Mouse (Mus musculus) forebrain, embryonic 11.5 days (tissue): ENCODE data around the gene Kifc5b. TPM values are rescaled to one million over a fixed set of nuclear protein-coding genes. Genes with fewer than 3 reads are reported as not detected.

Source experiments
- ATAC-seq: fragments of 200-750 bp; cut with Nextera tagmentation; replicated peaks from 2 replicates; pipeline ENCODE4 v1.8.0; 2017; ENCODE audit warnings: moderate TSS enrichment; ENCODE audit not compliant: low FRiP score
- DNase-seq: peaks from one replicate; pipeline ENCODE4 v3.0.0-alpha.2; 2017; ENCODE audit warnings: low spot score
- H3K27ac ChIP-seq: fragments of 300-500 bp; sonication (generic); 2 replicates; pipeline ENCODE4 v1.5.1; 2014; ENCODE audit warnings: low read depth, low read length
- H3K27me3 ChIP-seq: fragments of 300-500 bp; sonication (generic); 2 replicates; pipeline ENCODE4 v1.6.1; 2014; ENCODE audit warnings: mild to moderate bottlenecking, low read length, mixed read lengths; ENCODE audit not compliant: control insufficient read depth, insufficient read depth
- H3K36me3 ChIP-seq: fragments of 300-500 bp; sonication (generic); 2 replicates; pipeline ENCODE4 v1.6.1; 2014; ENCODE audit warnings: mild to moderate bottlenecking, low read length, moderate library complexity, mixed read lengths; ENCODE audit not compliant: control insufficient read depth, insufficient read depth
- H3K4me1 ChIP-seq: fragments of 300-500 bp; sonication (generic); replicated peaks from 2 replicates; pipeline ENCODE4 v1.6.1; 2014; ENCODE audit warnings: low read length, mixed read lengths; ENCODE audit not compliant: control insufficient read depth, insufficient read depth
- H3K4me2 ChIP-seq: fragments of 300-500 bp; sonication (generic); 2 replicates; pipeline ENCODE4 v1.6.1; 2014; ENCODE audit warnings: low read depth, mild to moderate bottlenecking, low read length, moderate library complexity, mixed read lengths; ENCODE audit not compliant: severe bottlenecking
- H3K4me3 ChIP-seq: fragments of 300-500 bp; sonication (generic); 2 replicates; pipeline ENCODE4 v1.5.1; 2014; ENCODE audit warnings: low read depth, low read length
- H3K9ac ChIP-seq: fragments of 300-500 bp; sonication (generic); 2 replicates; pipeline ENCODE4 v1.6.1; 2014; ENCODE audit warnings: low read length
- H3K9me3 ChIP-seq: fragments of 300-500 bp; sonication (generic); 2 replicates; pipeline ENCODE4 v1.6.1; 2016; ENCODE audit warnings: low read length, mixed read lengths; ENCODE audit not compliant: control insufficient read depth
- WGBS: fragments of 180-500 bp; shearing (Covaris S2); extraction: QIAGEN DNeasy Blood & Tissue Kit; methylation state at CpG from one replicate; pipeline ENCODE4 v1.1.7; 2014; 5-methylcytosine and 5-hydroxymethylcytosine counted together
- polyA plus RNA-seq: library from polyadenylated mRNA; unstranded; fragments of >200 nt; fragmentation: Nextera tagmentation; extraction: Ambion mirVana; gene quantifications from 2 replicates; pipeline ENCODE4 v1.2.1, GENCODE M21; 2014

Kifc5b gene
- polyA plus RNA-seq, 1 experiment from 2014 or later: 11.3 TPM

DNA sequence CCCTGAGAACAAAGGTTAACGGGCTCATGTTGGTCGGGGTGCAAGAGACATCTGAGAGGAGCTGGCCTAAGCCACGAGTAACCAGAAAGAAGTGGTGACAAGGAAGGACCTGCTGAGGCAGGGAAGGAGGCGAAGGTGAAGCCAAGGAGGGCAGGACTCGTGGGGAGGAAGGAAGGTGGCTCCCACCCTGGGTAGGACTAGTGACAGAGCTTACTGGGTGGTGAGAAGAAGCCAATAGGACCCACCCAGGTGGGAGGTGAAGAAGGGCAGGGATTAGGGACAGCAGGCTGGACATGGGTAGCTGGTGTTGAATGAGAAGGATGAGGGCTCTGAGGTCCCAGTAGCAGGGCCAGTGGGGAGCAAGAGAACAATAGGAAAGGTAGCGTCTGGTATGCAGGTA, 36.3 kb downstream of the Kifc5b start:
- DNase-seq (no peak), ATAC-seq (no peak)
- Histone ChIP-seq H3K4me2 (peak overlapping the region; percentile 65), H3K27me3 (no peaks in the 10 kb centered on the region), H3K27ac (no peak overlapping the region), H3K9ac (peak overlapping the region; percentile 68), H3K4me3 (peak overlapping the region; percentile 38), H3K4me1 (peaks cover 39% of the 10 kb centered on the region), H3K36me3 (peaks cover 19% of the 10 kb centered on the region; the same call in 1 of the 2 replicates), H3K9me3 (no peaks in the 10 kb centered on the region)
- WGBS: 20% methylated on average over 6 of the region's 6 CpGs

DNA sequence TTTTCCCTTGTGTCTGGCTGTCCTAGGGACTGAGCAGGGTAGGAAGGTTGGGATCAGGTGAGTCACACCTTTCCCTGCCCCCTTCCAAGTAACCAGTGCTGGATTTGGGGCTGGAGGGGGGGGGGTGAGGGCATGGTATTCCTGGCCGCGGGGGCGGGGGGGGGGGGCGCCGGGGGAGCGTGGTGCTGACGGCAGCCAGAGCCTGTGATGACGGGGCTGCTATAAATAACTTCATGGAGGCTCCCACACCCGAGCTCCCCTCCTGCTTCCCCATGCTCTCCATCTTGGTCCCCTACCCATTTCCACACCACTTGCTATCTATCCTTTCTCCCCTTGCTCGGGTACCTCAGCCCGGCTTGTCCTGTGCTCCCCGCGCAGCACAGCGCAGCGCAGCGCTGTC, 36.8 kb downstream of the Kifc5b start:
- no peaks in the 10 kb centered on the region for H3K27me3 ChIP-seq
- H3K4me2 ChIP-seq: peak overlapping the region; percentile 65
- 23% methylated on average over 11 of the region's 16 CpGs for whole genome bisulfite sequencing
- H3K36me3 ChIP-seq: peaks cover 19% of the 10 kb centered on the region; the same call in 1 of the 2 replicates
- H3K9ac ChIP-seq: peak overlapping the region; percentile 68; the same call in 1 of the 2 replicates
- H3K27ac ChIP-seq: no peak overlapping the region
- DNase-seq (no peak), ATAC-seq (no peak)
- H3K9me3 ChIP-seq: no peaks in the 10 kb centered on the region
- peak overlapping the region; percentile 15; the same call in 1 of the 2 replicates for H3K4me3 ChIP-seq
- peaks cover 39% of the 10 kb centered on the region for H3K4me1 ChIP-seq

- no peak for ATAC-seq
- H3K27me3 ChIP-seq: no peaks in the 10 kb centered on the region
- DNase-seq: no peak
- H3K4me1 ChIP-seq: peaks cover 19% of the 10 kb centered on the region
- H3K4me2 ChIP-seq: no peak overlapping the region
- 86% methylated on average over 5 of the region's 5 CpGs for WGBS
- H3K36me3 ChIP-seq: peaks cover 27% of the 10 kb centered on the region; the same call in 1 of the 2 replicates
- no peaks in the 10 kb centered on the region for H3K9me3 ChIP-seq
- no peak overlapping the region for H3K27ac ChIP-seq
- no peak overlapping the region for H3K9ac ChIP-seq
- no peak overlapping the region for H3K4me3 ChIP-seq
Measured at GRCm38 (mm10) chr17:26956309-26956708, 39.4 kb downstream of the Kifc5b start.

DNA sequence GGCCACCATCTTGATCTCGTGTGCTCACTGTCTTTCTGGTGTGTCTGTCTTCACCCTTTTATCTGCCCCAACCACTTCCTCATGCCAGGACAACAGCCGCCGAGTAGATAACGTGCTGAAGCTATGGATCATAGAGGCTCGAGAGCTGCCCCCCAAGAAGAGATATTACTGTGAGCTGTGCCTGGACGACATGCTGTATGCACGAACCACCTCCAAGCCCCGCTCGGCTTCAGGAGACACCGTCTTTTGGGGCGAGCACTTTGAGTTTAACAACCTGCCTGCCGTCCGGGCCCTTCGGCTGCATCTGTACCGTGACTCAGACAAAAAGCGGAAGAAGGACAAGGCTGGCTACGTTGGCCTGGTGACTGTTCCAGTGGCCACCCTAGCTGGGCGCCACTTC, 40.0 kb downstream of the Kifc5b start:
- Histone ChIP-seq H3K27me3 (no peaks in the 10 kb centered on the region), H3K36me3 (peaks cover 30% of the 10 kb centered on the region; the same call in 1 of the 2 replicates), H3K9me3 (no peaks in the 10 kb centered on the region), H3K4me3 (no peak overlapping the region), H3K4me2 (no peak overlapping the region), H3K9ac (no peak overlapping the region), H3K27ac (no peak overlapping the region), H3K4me1 (peaks cover 17% of the 10 kb centered on the region)
- DNase-seq: no peak
- ATAC-seq: no peak
- 92% methylated on average over 18 of the region's 18 CpGs for WGBS

DNA sequence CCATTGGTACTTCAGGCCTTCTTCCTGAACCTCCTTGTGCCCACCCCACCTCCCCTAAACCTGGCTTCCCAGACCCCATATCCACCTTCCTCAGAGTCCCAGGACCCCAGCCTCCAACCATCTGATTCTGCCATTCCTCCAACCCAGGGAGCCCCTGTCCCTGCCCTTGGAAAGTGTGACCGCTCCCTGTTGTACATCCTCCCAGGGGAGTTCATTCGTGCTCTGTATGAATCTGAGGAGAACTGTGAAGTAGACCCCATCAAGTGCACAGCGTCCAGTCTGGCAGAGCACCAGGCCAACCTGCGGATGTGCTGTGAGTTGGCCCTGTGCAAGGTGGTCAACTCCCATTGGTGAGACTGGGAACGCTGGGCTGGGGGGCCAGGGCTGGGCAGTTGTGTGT, 41.0 kb downstream of the Kifc5b start:
- no peak overlapping the region for H3K4me3 ChIP-seq
- ATAC-seq: no peak
- H3K4me2 ChIP-seq: no peak overlapping the region
- H3K36me3 ChIP-seq: peaks cover 32% of the 10 kb centered on the region; the same call in 1 of the 2 replicates
- no peaks in the 10 kb centered on the region for H3K27me3 ChIP-seq
- H3K9ac ChIP-seq: no peak overlapping the region
- H3K27ac ChIP-seq: no peak overlapping the region
- no peak for DNase-seq
- peaks cover 7% of the 10 kb centered on the region for H3K4me1 ChIP-seq
- 98% methylated on average over 5 of the region's 5 CpGs for WGBS
- no peaks in the 10 kb centered on the region for H3K9me3 ChIP-seq

GRCm38 (mm10) chr17:26958880-26959279, 42.0 kb downstream of the Kifc5b start:
- WGBS: 65% methylated on average over 5 of the region's 5 CpGs
- Histone ChIP-seq H3K4me3 (no peak overlapping the region), H3K9ac (no peak overlapping the region), H3K36me3 (peaks cover 32% of the 10 kb centered on the region; the same call in 1 of the 2 replicates), H3K27me3 (no peaks in the 10 kb centered on the region), H3K4me2 (no peak overlapping the region), H3K27ac (no peak overlapping the region), H3K9me3 (no peaks in the 10 kb centered on the region), H3K4me1 (0 out of 2 replicates have a peak, but pooled peaks cover under 1% of the 10 kb centered on the region)
- DNase-seq (peak; percentile 42), ATAC-seq (no peak)

- no peak overlapping the region for H3K9ac ChIP-seq
- H3K27ac ChIP-seq: no peak overlapping the region
- H3K4me1 ChIP-seq: no peaks in the 10 kb centered on the region
- WGBS: 95% methylated on average over 4 of the region's 4 CpGs
- no peaks in the 10 kb centered on the region for H3K27me3 ChIP-seq
- H3K9me3 ChIP-seq: no peaks in the 10 kb centered on the region
- DNase-seq (peak; percentile 41), ATAC-seq (no peak)
- H3K4me2 ChIP-seq: no peak overlapping the region
- H3K4me3 ChIP-seq: no peak overlapping the region
- peaks cover 32% of the 10 kb centered on the region for H3K36me3 ChIP-seq
Measured at GRCm38 (mm10) chr17:26959815-26960214, 42.9 kb downstream of the Kifc5b start.

DNA sequence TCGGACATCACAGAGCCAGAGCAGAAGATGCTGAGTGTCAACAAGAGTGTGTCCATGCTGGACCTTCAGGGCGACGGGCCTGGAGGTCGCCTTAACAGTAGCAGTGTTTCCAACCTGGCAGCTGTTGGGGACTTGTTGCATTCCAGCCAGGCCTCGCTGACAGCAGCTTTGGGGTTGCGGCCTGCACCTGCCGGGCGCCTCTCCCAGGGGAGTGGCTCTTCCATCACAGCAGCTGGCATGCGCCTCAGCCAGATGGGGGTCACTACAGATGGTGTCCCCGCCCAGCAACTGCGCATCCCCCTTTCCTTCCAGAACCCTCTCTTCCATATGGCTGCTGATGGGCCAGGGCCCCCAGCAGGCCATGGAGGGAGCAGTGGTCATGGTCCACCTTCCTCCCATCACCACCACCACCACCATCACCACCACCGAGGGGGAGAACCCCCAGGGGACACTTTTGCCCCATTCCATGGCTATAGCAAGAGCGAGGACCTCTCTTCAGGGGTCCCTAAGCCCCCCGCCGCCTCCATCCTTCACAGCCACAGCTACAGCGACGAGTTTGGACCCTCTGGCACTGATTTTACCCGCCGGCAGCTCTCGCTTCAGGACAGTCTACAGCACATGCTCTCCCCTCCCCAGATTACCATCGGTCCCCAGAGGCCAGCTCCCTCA, 44.8 kb downstream of the Kifc5b start:
- Histone ChIP-seq H3K36me3 (peaks cover 21% of the 10 kb centered on the region), H3K4me3 (no peak overlapping the region)

GRCm38 (mm10) chr17:26966993-26967392, 50.1 kb downstream of the Kifc5b start:
- no peak overlapping the region for H3K4me3 ChIP-seq
- no peak overlapping the region for H3K9ac ChIP-seq
- WGBS: 92% methylated on average over 11 of the region's 11 CpGs
- no peaks in the 10 kb centered on the region; the same call in 1 of the 2 replicates for H3K4me1 ChIP-seq
- H3K27me3 ChIP-seq: no peaks in the 10 kb centered on the region
- peaks cover 4% of the 10 kb centered on the region for H3K36me3 ChIP-seq
- no peak overlapping the region for H3K4me2 ChIP-seq
- ATAC-seq (no peak), DNase-seq (no peak)
- H3K27ac ChIP-seq: no peak overlapping the region
- no peaks in the 10 kb centered on the region for H3K9me3 ChIP-seq

More for the DNA sequence above, 44.8 kb downstream of the Kifc5b start:
- no peak overlapping the region for H3K9ac ChIP-seq
- H3K9me3 ChIP-seq: no peaks in the 10 kb centered on the region
- WGBS: 94% methylated on average over 21 of the region's 21 CpGs
- H3K27me3 ChIP-seq: no peaks in the 10 kb centered on the region
- DNase-seq: no peak
- H3K4me2 ChIP-seq: no peak overlapping the region
- no peaks in the 10 kb centered on the region for H3K4me1 ChIP-seq
- no peak overlapping the region for H3K27ac ChIP-seq
- ATAC-seq: no peak
